24 mouse cellular contexts compared by ENCODE assay signal in genomic region chr11:81838426-81838825, GRCm38 (mm10). TPM values are rescaled to one million over a fixed set of nuclear protein-coding genes. Genes with fewer than 3 reads are reported as not detected.
A peak's percentile ranks its signal among the peaks of the same experiment; 100 is the strongest.
DNase-seq lines count a peak whose midpoint lies in the region; ATAC-seq and TF ChIP-seq lines count a peak whose summit lies in the region.
"Had no signal": no experiment of that assay in that cellular context is flagged by ENCODE, and none has a peak within 500 bp of the region (broad histone marks: within the 10 kb centered on the region; RNA-seq: fewer than 3 reads in every experiment).

No protein-coding gene starts in this region.

- TF ChIP-seq CTCF in brain, embryonic 14.5 days (IDR thresholded peaks at IDR 0.05; ENCODE audit: borderline replicate concordance, extremely low read depth, insufficient read depth, insufficient read length) = no peak
- TF ChIP-seq CTCF in midbrain, postnatal 0 days (IDR thresholded peaks at IDR 0.05) = no peak

- peak; percentile 61 for DNase-seq in 3T3-L1 (ENCODE audit: low read depth, low spot score)
- peak; percentile 67 for DNase-seq in brain, embryonic 14.5 days (ENCODE audit: low read depth)
- peak; percentile 21 for DNase-seq in midbrain, postnatal 0 days (ENCODE audit: low spot score)
- no peak for DNase-seq in heart, postnatal 36 days
- DNase-seq in embryo, embryonic 9.5 days (ENCODE audit: extremely low spot score) = no peak
- DNase-seq: adrenal gland, adult 8-10 months; adrenal gland, postnatal 36 days; cerebellum, adult 11-12 months; cerebellum, adult 9-10 months; cerebellum, postnatal 25 days; forebrain, postnatal 0 days; gastrocnemius, postnatal 14 days; heart, adult 2 months; heart, postnatal 14 days had no signal

- H3K4me2 ChIP-seq in hindbrain, embryonic 13.5 days = no peak overlapping the region
- no peak overlapping the region for H3K4me2 ChIP-seq in hindbrain, embryonic 16.5 days (ENCODE audit: low read length)
- H3K4me2 ChIP-seq in midbrain, postnatal 0 days (ENCODE audit: low read depth, low read length, poor library complexity, severe bottlenecking) = no peak overlapping the region
- H3K4me2 ChIP-seq: forebrain, embryonic 13.5 days; heart, embryonic 11.5 days; heart, embryonic 15.5 days had no signal

- intact Hi-C loops in heart, postnatal 36 days (cut with DNase I) = no loop called here

- no peak for ATAC-seq in hindbrain, embryonic 13.5 days (ENCODE audit: low FRiP score)
- ATAC-seq in hindbrain, embryonic 16.5 days = no peak
- no peak for ATAC-seq in midbrain, postnatal 0 days (ENCODE audit: low FRiP score)
- ATAC-seq: forebrain, embryonic 13.5 days; forebrain, postnatal 0 days had no signal

- TF ChIP-seq POLR2A in brain, embryonic 14.5 days (IDR thresholded peaks at IDR 0.05; ENCODE audit: borderline replicate concordance, extremely low read depth, insufficient read depth, insufficient read length, poor library complexity, severe bottlenecking) = no peak

- H3K27ac ChIP-seq in hindbrain, embryonic 13.5 days = peak overlapping the region; percentile 19; the same call in 1 of the 2 replicates
- no peak overlapping the region for H3K27ac ChIP-seq in hindbrain, embryonic 16.5 days (ENCODE audit: low read depth, low read length)
- H3K27ac ChIP-seq in midbrain, postnatal 0 days (ENCODE audit: low read depth, low read length) = no peak overlapping the region
- H3K27ac ChIP-seq: embryonic facial prominence, embryonic 10.5 days; forebrain, embryonic 13.5 days; heart, adult 2 months; heart, embryonic 15.5 days; hindbrain, embryonic 10.5 days had no signal

- H3K36me3 ChIP-seq in hindbrain, embryonic 13.5 days = no peaks in the 10 kb centered on the region
- H3K36me3 ChIP-seq in hindbrain, embryonic 16.5 days (ENCODE audit: control insufficient read depth, insufficient read depth, low read length) = no peaks in the 10 kb centered on the region
- no peaks in the 10 kb centered on the region for H3K36me3 ChIP-seq in midbrain, postnatal 0 days (ENCODE audit: insufficient read depth, low read length)
- H3K36me3 ChIP-seq: embryonic facial prominence, embryonic 10.5 days; heart, embryonic 15.5 days; hindbrain, embryonic 10.5 days had no signal

- no peak overlapping the region for H3K9ac ChIP-seq in hindbrain, embryonic 13.5 days
- H3K9ac ChIP-seq in hindbrain, embryonic 16.5 days (ENCODE audit: low read depth, low read length) = no peak overlapping the region
- no peak overlapping the region for H3K9ac ChIP-seq in midbrain, postnatal 0 days (replicated peaks; ENCODE audit: low read length, poor library complexity, severe bottlenecking)
- H3K9ac ChIP-seq: forebrain, embryonic 13.5 days; forebrain, postnatal 0 days; heart, embryonic 15.5 days had no signal

- no peak overlapping the region for H3K4me3 ChIP-seq in hindbrain, embryonic 13.5 days
- H3K4me3 ChIP-seq in hindbrain, embryonic 16.5 days (ENCODE audit: low read length) = no peak overlapping the region
- no peak overlapping the region for H3K4me3 ChIP-seq in midbrain, postnatal 0 days (ENCODE audit: low read depth, low read length)
- H3K4me3 ChIP-seq: embryonic facial prominence, embryonic 10.5 days; forebrain, embryonic 13.5 days; heart, adult 2 months; heart, embryonic 15.5 days; hindbrain, embryonic 10.5 days had no signal

- H3K27me3 ChIP-seq in hindbrain, embryonic 13.5 days = no peaks in the 10 kb centered on the region
- no peaks in the 10 kb centered on the region for H3K27me3 ChIP-seq in hindbrain, embryonic 16.5 days (replicated peaks; ENCODE audit: control insufficient read depth, insufficient read depth, low read length)
- no peaks in the 10 kb centered on the region for H3K27me3 ChIP-seq in midbrain, postnatal 0 days (ENCODE audit: insufficient read depth, low read length)
- H3K27me3 ChIP-seq: forebrain, embryonic 13.5 days; heart, embryonic 15.5 days had no signal

- peaks cover 15% of the 10 kb centered on the region for H3K4me1 ChIP-seq in hindbrain, embryonic 13.5 days (replicated peaks)
- no peaks in the 10 kb centered on the region for H3K4me1 ChIP-seq in hindbrain, embryonic 16.5 days (ENCODE audit: control insufficient read depth, insufficient read depth, low read depth, low read length)
- no peaks in the 10 kb centered on the region; the same call in 1 of the 2 replicates for H3K4me1 ChIP-seq in midbrain, postnatal 0 days (ENCODE audit: insufficient read depth, low read length)
- H3K4me1 ChIP-seq: embryonic facial prominence, embryonic 10.5 days; heart, embryonic 15.5 days had no signal

- 68% methylated on average over 4 of the region's 4 CpGs for WGBS in hindbrain, embryonic 13.5 days
- 46% methylated on average over 4 of the region's 4 CpGs for WGBS in hindbrain, embryonic 16.5 days
- WGBS in midbrain, postnatal 0 days = 38% methylated on average over 4 of the region's 4 CpGs

- H3K9me3 ChIP-seq in hindbrain, embryonic 13.5 days = no peaks in the 10 kb centered on the region
- H3K9me3 ChIP-seq in hindbrain, embryonic 16.5 days (ENCODE audit: control insufficient read depth, low read length) = no peaks in the 10 kb centered on the region
- no peaks in the 10 kb centered on the region for H3K9me3 ChIP-seq in midbrain, postnatal 0 days (ENCODE audit: low read length)
- H3K9me3 ChIP-seq: embryonic facial prominence, embryonic 10.5 days; forebrain, embryonic 13.5 days; heart, embryonic 15.5 days; hindbrain, embryonic 10.5 days had no signal

RNA-seq across cellular contexts. Expression of gene 5530401A14Rik, which starts 22.0 kb away (rescaled TPM):
- 0.30 and 0.40 TPM in 2 replicates for polyA plus RNA-seq in hindbrain, embryonic 13.5 days (2015; fragmentation: Nextera tagmentation; extraction: Ambion mirVana)
- polyA plus RNA-seq in hindbrain, embryonic 16.5 days (2015; fragmentation: Nextera tagmentation; extraction: Ambion mirVana) = 0.79 and 1.1 TPM in 2 replicates
- polyA plus RNA-seq in brain, embryonic 14.5 days (2012; rRNA removed) = 0.01 TPM in 1 of 2 replicates, not detected in the other
- total RNA-seq in midbrain, postnatal 0 days (2014; rRNA removed) = not detected in 2 replicates
- polyA plus RNA-seq in midbrain, postnatal 0 days (2015; fragmentation: Nextera tagmentation; extraction: Ambion mirVana) = 0.38 and 0.67 TPM in 2 replicates
- total RNA-seq in heart, postnatal 36 days (2021) = under 1 TPM; 0.11 to 0.19 TPM
- total RNA-seq: ES-E14; forebrain, postnatal 0 days had no signal
- polyA plus RNA-seq: embryonic facial prominence, embryonic 14.5 days; gonadal fat pad, adult 2 months; heart, adult 2 months; heart, embryonic 15.5 days had no signal

Comparison
In these comparisons a context has a peak if more than half of its experiments do, and no peak if none do; other contexts are left out.
1. DNase-seq: peak in 3T3-L1 (single experiment), brain, embryonic 14.5 days (single experiment) and midbrain, postnatal 0 days (single experiment); none in heart, postnatal 36 days (0 of 2) and embryo, embryonic 9.5 days (single experiment).